Mouse (Mus musculus) CD8-positive naive resting alpha-beta T cell, adult 2 months (primary cell): ENCODE measurements at regions not wholly inside any gene's neighbourhood (a gene's known extent, or its start where the extent isn't known, plus 50 kb on each side); places are given as distances from the start of the nearest gene placed in this dataset.
"Not testable (repeated sequence)": the region's sequence is repeated elsewhere in the genome, so short reads cannot be mapped to it uniquely, and the experiment has no call there.

ENCODE experiments used
- DNase-seq, 2 experiments: peaks; one replicate each; pipeline ENCODE4 v3.0.0; 2022; ENCODE audit warnings: low read depth in 2 of 2, low spot score in 2 of 2

GRCm38 (mm10) chr9:41457003-41457402, 295.5 kb upstream of the Ubash3b start:
- no peak for DNase-seq

GRCm38 (mm10) chr9:41451738-41452137, 290.2 kb upstream of the Ubash3b start:
- DNase-seq = no peak

DNA sequence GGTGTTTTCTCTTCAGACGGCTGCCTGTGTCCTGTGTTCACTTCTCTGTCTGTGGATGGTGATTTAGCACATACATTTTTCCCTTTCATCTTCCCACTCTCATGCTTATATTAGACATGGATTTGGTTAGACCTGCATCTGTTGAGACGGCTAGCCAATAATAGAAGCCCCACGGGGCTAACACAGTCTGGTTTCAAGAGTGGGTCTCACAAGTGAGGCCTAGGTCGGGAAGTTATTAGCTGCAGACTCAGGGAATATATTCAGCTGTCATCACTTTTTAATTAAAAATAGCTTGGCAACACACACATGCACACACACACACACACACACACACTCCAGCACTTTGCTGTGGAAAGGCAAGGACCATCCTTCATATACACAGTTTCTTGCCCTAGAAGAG, 287.7 kb upstream of the Ubash3b start:
- DNase-seq = no peak

DNA sequence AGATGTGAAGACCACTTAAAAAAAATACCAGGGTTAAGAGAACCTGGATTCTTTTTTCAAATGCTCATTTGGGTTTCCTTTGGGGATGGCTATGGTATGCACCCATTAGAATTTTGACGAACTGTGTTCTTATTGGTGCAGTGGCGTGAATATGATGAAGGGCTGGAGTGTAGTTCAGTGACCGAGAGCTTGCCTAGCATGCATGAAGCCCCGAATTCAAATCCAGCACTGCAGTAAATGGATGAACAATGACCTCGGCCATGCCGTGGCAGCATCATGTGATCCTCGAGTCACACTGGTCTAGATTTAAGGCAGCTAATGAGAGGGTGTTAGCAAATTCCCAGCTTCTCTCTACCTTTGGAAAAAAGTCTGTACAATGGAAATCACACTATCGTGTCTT, 286.4 kb upstream of the Ubash3b start:
- DNase-seq = no peak

GRCm38 (mm10) chr9:41447211-41447875, 285.8 kb upstream of the Ubash3b start:
- DNase-seq = no peak

DNA sequence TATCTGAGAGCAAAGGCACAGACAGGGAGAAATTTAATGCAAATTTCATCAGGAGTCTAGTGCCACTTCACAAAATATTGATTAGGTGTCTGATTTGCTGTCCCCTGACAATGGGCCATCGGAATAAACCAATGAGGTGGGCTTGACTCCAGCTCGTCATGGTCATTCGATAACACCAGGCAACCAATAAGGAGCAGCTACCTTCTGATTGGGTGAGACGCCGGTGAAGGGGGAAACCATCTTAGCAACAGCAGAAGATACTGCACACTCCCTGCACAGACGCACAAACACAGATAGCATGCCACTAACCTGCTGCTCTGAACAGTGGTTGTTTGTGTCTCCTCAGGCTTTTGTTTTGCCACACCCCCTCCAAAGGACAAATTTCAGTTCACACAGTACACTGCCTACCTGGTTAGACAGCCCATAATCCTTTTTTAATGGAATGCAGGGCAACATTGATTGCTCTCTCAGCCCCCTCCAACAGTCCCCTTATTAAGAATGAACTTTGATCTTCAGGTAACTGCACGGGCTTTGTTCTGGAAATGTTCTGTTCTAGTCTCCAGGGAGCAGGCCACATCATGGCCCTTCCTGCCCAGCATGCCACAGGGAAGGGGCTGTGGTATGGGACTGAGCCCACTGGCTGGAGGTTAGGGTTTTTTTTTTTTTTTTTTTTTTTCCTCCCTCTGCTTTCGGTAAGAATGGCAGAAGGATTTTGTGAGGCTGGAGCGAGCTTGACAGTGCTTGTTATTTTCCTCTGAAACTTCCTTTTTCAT, 285.1 kb upstream of the Ubash3b start:
- no peak for DNase-seq

DNA sequence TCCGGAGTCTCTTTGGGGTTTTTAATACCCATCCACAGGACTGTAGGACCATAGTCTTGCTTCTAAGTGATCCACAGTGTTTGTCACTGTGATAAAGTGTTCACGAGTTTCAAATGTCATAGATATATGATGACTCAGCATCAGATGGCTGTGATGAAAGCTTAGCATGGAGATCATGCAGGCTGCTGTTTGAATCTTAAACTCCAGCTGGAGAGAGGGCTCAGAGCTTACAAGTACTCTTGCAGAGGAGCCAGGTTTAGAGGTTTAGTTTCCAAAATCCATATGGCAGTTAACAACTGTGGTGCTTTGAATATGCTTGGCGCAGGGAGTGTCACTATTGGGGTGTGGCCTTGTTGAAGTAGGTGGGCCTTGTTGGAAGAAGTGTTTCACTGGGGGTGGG, 280.9 kb upstream of the Ubash3b start:
- no peak for DNase-seq

- no peak for DNase-seq
Observed at GRCm38 (mm10) chr9:41439979-41440378, 278.5 kb upstream of the Ubash3b start.

DNA sequence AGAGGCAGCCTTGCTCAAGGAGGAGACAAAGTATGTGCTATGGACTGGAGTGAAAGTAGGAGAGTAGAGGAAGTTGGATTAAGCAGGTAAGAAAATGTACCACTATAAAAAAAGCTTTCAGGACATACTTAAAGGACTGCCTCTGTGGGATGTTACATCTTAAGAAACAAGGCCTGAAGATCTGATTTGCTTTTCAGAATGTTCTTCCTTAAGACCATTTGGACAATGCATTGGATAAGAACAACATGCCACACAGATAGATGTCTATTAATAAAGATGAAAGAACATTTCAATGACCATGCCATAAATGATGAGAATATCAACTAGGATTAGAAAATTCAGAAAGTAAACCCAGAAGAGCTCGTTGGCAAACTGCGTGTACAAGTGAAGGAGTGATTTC, 276.6 kb upstream of the Ubash3b start:
- no peak for DNase-seq

GRCm38 (mm10) chr9:41430391-41431343, 269.2 kb upstream of the Ubash3b start:
- no peak for DNase-seq

DNA sequence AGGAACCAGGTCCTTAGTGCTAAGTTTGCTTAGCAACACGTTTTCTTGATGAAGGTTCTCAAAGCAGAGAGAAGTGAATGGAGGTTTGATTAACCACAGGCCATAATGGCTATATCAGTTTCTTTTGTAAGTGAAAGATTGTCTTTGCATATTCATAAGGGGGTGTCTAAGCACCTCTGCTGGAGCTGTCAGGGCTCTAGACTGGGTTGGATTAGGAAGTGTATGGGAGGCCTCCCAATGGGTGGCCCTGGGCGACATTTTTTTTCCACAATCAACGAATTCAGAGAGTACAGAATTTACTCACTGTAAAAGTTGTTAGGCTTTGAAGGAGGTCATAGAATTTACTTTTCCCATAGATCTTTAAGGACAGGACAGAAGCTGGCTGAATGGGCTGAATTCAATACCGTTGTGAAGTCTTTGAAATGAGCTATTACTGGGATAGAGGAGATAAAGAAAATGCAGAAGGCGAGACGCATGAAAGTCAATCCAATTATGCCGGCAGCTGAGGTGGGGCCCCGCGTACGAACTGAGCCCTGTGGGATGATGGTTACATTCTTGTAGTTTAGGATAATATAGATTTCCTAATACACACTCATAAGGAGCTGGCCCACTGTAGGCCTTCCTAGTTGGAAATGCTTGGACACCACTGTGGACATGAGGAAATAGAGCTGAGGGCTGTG, 268.4 kb upstream of the Ubash3b start:
- DNase-seq = no peak

- no peak for DNase-seq
Observed at GRCm38 (mm10) chr9:41429236-41429635, 267.7 kb upstream of the Ubash3b start.

GRCm38 (mm10) chr9:41426698-41427097, 265.2 kb upstream of the Ubash3b start:
- no peak for DNase-seq

DNA sequence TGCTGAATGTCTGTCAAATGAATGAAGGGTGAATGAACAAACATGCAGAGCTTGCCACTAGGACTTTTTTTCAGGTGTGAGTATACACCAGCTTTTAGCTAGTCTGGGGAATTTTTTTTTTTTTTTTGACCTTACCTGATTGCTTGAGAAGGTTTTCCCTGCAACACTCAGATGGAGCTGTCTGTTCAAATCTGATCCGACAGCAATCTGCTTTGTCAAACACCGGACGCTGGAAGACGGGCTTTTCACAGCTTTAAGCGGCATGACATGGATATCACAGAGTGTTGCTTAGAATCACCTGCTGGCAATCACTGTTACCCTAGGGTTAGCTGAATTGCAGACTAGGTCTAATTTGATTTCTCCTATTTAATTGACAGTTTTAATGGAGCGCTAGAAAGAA, 263.7 kb upstream of the Ubash3b start:
- DNase-seq = no peak

DNA sequence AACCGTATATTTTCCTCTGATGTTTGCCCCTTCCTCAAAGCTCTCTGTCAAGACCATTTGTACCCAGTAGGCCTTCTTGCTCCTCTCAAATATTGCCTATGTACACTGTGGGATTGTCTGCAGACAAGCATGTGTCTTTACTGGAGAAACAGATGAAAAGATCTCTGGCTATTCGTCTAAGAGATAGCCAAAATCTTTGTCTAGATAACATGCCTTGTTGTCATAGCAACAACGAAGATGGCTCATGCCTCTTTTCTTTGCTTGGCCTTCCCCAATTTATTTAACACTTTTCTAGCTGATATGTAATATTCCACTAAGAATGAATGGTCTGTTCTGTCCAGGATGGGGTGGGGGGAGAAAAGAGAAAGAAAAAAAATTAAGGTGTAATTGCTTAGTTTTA, 252.3 kb upstream of the Ubash3b start:
- DNase-seq = no peak

- DNase-seq = not testable (repeated sequence)
Observed at GRCm38 (mm10) chr9:41413091-41413490, 251.6 kb upstream of the Ubash3b start.

DNA sequence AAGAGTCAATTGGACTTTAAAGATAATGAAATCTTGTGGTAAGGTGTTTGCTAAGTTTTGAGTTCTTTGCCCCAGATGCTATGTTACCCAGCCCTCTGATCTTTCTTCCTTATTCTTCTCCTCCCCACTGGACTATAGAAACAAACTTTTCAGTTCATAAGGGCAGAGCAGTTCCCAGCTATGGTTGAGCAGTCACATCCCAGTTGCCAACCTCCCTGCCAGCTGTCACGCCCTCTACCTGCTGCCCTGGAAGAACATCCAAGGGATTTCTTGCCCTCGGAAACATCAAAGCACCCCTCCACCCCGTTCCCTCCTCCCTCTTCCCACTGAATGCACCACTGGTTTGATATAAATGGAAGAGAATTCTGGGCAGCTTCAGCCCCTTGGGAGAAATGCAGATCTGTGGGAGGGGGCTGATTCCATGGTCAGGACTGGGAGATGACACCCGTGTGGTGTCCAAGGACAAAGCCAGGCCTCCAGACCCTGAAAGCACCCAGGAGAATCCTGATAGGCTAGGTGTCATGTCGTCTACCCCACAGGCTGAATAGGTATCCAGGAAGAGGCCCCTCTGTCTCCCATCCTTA, 250.8 kb upstream of the Ubash3b start:
- DNase-seq = no peak

DNA sequence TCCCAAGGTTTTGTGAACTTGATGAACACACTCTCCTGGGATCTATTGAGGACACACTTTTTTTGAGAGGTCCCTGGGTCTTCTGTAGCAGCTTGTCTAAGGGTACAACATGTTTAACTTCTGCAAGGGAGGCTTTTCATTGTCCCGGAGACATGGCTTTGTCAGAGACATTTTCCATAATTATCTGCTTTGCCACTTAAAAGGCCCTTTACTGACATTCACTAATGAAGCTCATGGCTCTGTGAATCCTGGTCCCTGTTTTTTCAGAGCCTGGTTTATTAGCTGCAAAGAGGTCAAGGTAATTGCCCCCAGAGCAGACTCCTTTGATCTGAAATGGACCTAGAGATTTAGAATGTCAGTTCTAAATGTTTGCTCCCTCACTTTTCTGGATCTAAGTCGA, 246.8 kb upstream of the Ubash3b start:
- no peak for DNase-seq

DNA sequence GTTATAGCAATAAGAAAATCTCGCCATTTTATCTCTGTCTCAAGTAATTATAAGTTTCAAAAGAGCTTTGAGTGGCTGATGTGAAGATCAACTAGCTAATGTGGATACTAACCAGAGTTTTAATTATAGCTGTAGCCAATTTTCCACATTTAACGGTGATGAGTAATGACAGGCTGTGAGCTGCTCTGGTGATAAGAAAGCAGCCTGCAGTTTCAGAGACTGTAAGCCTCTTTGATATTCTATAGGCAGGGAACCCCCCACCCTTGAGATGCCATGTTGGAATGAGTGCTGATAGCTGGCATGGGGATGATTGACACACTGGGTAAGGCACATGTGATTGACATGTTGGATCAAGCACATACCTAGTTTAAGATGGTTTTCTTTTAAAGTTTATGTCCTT, 245.6 kb upstream of the Ubash3b start:
- no peak for DNase-seq

GRCm38 (mm10) chr9:41402942-41403341, 241.4 kb upstream of the Ubash3b start:
- DNase-seq = no peak

DNA sequence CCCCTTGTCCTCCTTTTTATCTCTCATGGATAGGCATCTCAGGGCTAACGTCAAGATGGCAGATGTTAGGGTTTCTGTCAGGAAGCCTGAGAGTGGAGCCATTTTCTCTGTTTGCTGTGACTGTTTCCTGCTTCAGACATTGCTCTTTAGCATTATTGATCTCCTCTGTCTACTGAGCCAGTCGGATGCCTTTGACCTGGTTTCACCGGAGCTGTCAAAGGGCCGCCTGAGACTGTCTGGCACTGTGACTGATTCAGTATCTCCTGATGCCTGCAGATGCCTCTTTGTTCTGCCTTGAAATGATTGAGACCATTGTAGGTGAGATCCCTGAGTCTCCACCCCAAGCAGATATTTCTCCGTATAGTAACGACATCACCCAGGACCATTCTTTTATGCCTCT, 239.5 kb upstream of the Ubash3b start:
- no peak for DNase-seq
